Mouse (Mus musculus): ENCODE results near the gene Supt5. TPM values are rescaled to one million over a fixed set of nuclear protein-coding genes. Genes with fewer than 3 reads are reported as not detected.

Gene Supt5
- polyA plus RNA-seq, 1 experiment from 2014 or later: 31.5 TPM

- Histone ChIP-seq H3K4me2 (replicated peaks; ENCODE audit: low read depth) (no peak overlapping the region), H3K27me3 (ENCODE audit: control insufficient read depth, insufficient read depth, low read length) (no peaks in the 10 kb centered on the region), H3K4me1 (replicated peaks; ENCODE audit: control insufficient read depth, insufficient read depth) (peaks cover 4% of the 10 kb centered on the region; the same call in 1 of the 2 replicates), H3K9ac (ENCODE audit: low read length) (no peak overlapping the region), H3K27ac (replicated peaks) (no peak overlapping the region), H3K4me3 (ENCODE audit: low read depth, low read length) (no peak overlapping the region), H3K36me3 (ENCODE audit: control insufficient read depth, insufficient read depth, low read length) (no peaks in the 10 kb centered on the region), H3K9me3 (ENCODE audit: control insufficient read depth, low read length) (no peaks in the 10 kb centered on the region)
- WGBS: 57% methylated on average over 3 of the region's 3 CpGs
- ATAC-seq (ENCODE audit: low FRiP score, low TSS enrichment) (no peak), DNase-seq (ENCODE audit: low spot score) (no peak)
- no peak for TF ChIP-seq CTCF (IDR thresholded peaks at IDR 0.05; ENCODE audit: low read depth)
Observed at GRCm38 (mm10) chr7:28347746-28348145, 9.2 kb upstream of the Supt5 start.

- Histone ChIP-seq H3K27me3 (ENCODE audit: control insufficient read depth, insufficient read depth, low read length) (no peaks in the 10 kb centered on the region), H3K4me1 (replicated peaks; ENCODE audit: control insufficient read depth, insufficient read depth) (no peaks in the 10 kb centered on the region), H3K4me2 (replicated peaks; ENCODE audit: low read depth) (no peak overlapping the region), H3K36me3 (ENCODE audit: control insufficient read depth, insufficient read depth, low read length) (no peaks in the 10 kb centered on the region), H3K4me3 (ENCODE audit: low read depth, low read length) (no peak overlapping the region), H3K9ac (ENCODE audit: low read length) (no peak overlapping the region), H3K9me3 (ENCODE audit: control insufficient read depth, low read length) (no peaks in the 10 kb centered on the region), H3K27ac (replicated peaks) (no peak overlapping the region)
- WGBS: 4% methylated on average over 4 of the region's 4 CpGs
- DNase-seq (ENCODE audit: low spot score): peak; percentile 83
- no peak for ATAC-seq (ENCODE audit: low FRiP score, low TSS enrichment)
- TF ChIP-seq CTCF (IDR thresholded peaks at IDR 0.05; ENCODE audit: low read depth) (peak; percentile 92), EP300 (optimal IDR thresholded peaks at IDR 0.05) (no peak)
Observed at GRCm38 (mm10) chr7:28344637-28345036, 6.1 kb upstream of the Supt5 start.

GRCm38 (mm10) chr7:28341381-28341780, 2.8 kb upstream of the Supt5 start:
- Histone ChIP-seq H3K9ac (ENCODE audit: low read length) (no peak overlapping the region), H3K36me3 (ENCODE audit: control insufficient read depth, insufficient read depth, low read length) (no peaks in the 10 kb centered on the region), H3K27ac (replicated peaks) (no peak overlapping the region), H3K27me3 (ENCODE audit: control insufficient read depth, insufficient read depth, low read length) (no peaks in the 10 kb centered on the region), H3K4me1 (replicated peaks; ENCODE audit: control insufficient read depth, insufficient read depth) (no peaks in the 10 kb centered on the region), H3K4me3 (ENCODE audit: low read depth, low read length) (no peak overlapping the region), H3K9me3 (ENCODE audit: control insufficient read depth, low read length) (no peaks in the 10 kb centered on the region), H3K4me2 (replicated peaks; ENCODE audit: low read depth) (no peak overlapping the region)
- TF ChIP-seq EP300 (optimal IDR thresholded peaks at IDR 0.05): no peak
- no peak for TF ChIP-seq CTCF (IDR thresholded peaks at IDR 0.05; ENCODE audit: low read depth)
- DNase-seq (ENCODE audit: low spot score) (no peak), ATAC-seq (ENCODE audit: low FRiP score, low TSS enrichment) (no peak)
- 31% methylated on average over 7 of the region's 7 CpGs for WGBS

GRCm38 (mm10) chr7:28339213-28339917, 819 bp upstream of the Supt5 start:
- Histone ChIP-seq H3K27ac (replicated peaks) (peak overlapping the region; percentile 87), H3K4me1 (replicated peaks; ENCODE audit: control insufficient read depth, insufficient read depth) (no peaks in the 10 kb centered on the region), H3K9me3 (ENCODE audit: control insufficient read depth, low read length) (no peaks in the 10 kb centered on the region), H3K4me2 (replicated peaks; ENCODE audit: low read depth) (peak overlapping the region; percentile 49), H3K27me3 (ENCODE audit: control insufficient read depth, insufficient read depth, low read length) (no peaks in the 10 kb centered on the region), H3K9ac (ENCODE audit: low read length) (peak overlapping the region; percentile 98; the same call in 1 of the 2 replicates), H3K4me3 (ENCODE audit: low read depth, low read length) (peak overlapping the region; percentile 88), H3K36me3 (ENCODE audit: control insufficient read depth, insufficient read depth, low read length) (no peaks in the 10 kb centered on the region)
- WGBS: 66% methylated on average over 19 of the region's 19 CpGs
- ATAC-seq (ENCODE audit: low FRiP score, low TSS enrichment) (no peak), DNase-seq (ENCODE audit: low spot score) (peak; percentile 57)
- peak; percentile 52 for TF ChIP-seq CTCF (IDR thresholded peaks at IDR 0.05; ENCODE audit: low read depth)
- TF ChIP-seq EP300 (optimal IDR thresholded peaks at IDR 0.05): no peak

GRCm38 (mm10) chr7:28335471-28335870, 3.1 kb downstream of the Supt5 start:
- no peak for DNase-seq (ENCODE audit: low spot score)
- no peak for ATAC-seq (ENCODE audit: low FRiP score, low TSS enrichment)
- Histone ChIP-seq H3K4me2 (replicated peaks; ENCODE audit: low read depth) (no peak overlapping the region), H3K9me3 (ENCODE audit: control insufficient read depth, low read length) (no peaks in the 10 kb centered on the region), H3K4me1 (replicated peaks; ENCODE audit: control insufficient read depth, insufficient read depth) (no peaks in the 10 kb centered on the region), H3K4me3 (ENCODE audit: low read depth, low read length) (no peak overlapping the region), H3K27ac (replicated peaks) (no peak overlapping the region), H3K9ac (ENCODE audit: low read length) (no peak overlapping the region), H3K27me3 (ENCODE audit: control insufficient read depth, insufficient read depth, low read length) (no peaks in the 10 kb centered on the region), H3K36me3 (ENCODE audit: control insufficient read depth, insufficient read depth, low read length) (0 out of 2 replicates have a peak, but pooled peaks cover 4% of the 10 kb centered on the region)
- 97% methylated on average over 2 of the region's 2 CpGs for WGBS
- TF ChIP-seq CTCF (IDR thresholded peaks at IDR 0.05; ENCODE audit: low read depth) (no peak), EP300 (optimal IDR thresholded peaks at IDR 0.05) (no peak)

GRCm38 (mm10) chr7:28334534-28334933, 4.0 kb downstream of the Supt5 start:
- H3K4me1 ChIP-seq (replicated peaks; ENCODE audit: control insufficient read depth, insufficient read depth): no peaks in the 10 kb centered on the region
- no peak for ATAC-seq (ENCODE audit: low FRiP score, low TSS enrichment)
- 76% methylated on average over 4 of the region's 4 CpGs for WGBS

More at GRCm38 (mm10) chr7:28334534-28334933, 4.0 kb downstream of the Supt5 start:
- Histone ChIP-seq H3K9me3 (ENCODE audit: control insufficient read depth, low read length) (no peaks in the 10 kb centered on the region), H3K9ac (ENCODE audit: low read length) (no peak overlapping the region), H3K4me3 (ENCODE audit: low read depth, low read length) (no peak overlapping the region), H3K36me3 (ENCODE audit: control insufficient read depth, insufficient read depth, low read length) (peaks cover 9% of the 10 kb centered on the region), H3K27me3 (ENCODE audit: control insufficient read depth, insufficient read depth, low read length) (no peaks in the 10 kb centered on the region), H3K27ac (replicated peaks) (no peak overlapping the region), H3K4me2 (replicated peaks; ENCODE audit: low read depth) (no peak overlapping the region)
- TF ChIP-seq CTCF (IDR thresholded peaks at IDR 0.05; ENCODE audit: low read depth): no peak
- TF ChIP-seq EP300 (optimal IDR thresholded peaks at IDR 0.05): no peak
- no peak for DNase-seq (ENCODE audit: low spot score)

Measured in stomach, postnatal 0 days (tissue).